Mouse (Mus musculus) embryonic facial prominence, embryonic 11.5 days (tissue): ENCODE measurements around the gene Lima1. TPM values are rescaled to one million over a fixed set of nuclear protein-coding genes. Genes with fewer than 3 reads are reported as not detected.

Experiments used
- ATAC-seq: fragments of 200-750 bp; cut with Nextera tagmentation; replicated peaks from 2 replicates; pipeline ENCODE4 v1.8.0; 2017; ENCODE audit warnings: low read depth; ENCODE audit not compliant: insufficient number of reproducible peaks, low FRiP score, low TSS enrichment
- DNase-seq: peaks from one replicate; pipeline ENCODE4 v3.0.0-alpha.2; 2015; ENCODE audit warnings: low spot score
- H3K27ac ChIP-seq: fragments of 300-500 bp; sonication (generic); replicated peaks from 2 replicates; pipeline ENCODE4 v1.5.1; 2014; ENCODE audit warnings: mild to moderate bottlenecking, low read depth, low read length, control low read depth
- H3K27me3 ChIP-seq: fragments of 300-500 bp; sonication (generic); 2 replicates; pipeline ENCODE4 v1.6.1; 2014; ENCODE audit warnings: mild to moderate bottlenecking, low read length, moderate library complexity, mixed read lengths; ENCODE audit not compliant: control insufficient read depth, insufficient read depth
- H3K36me3 ChIP-seq: fragments of 300-500 bp; sonication (generic); replicated peaks from 2 replicates; pipeline ENCODE4 v1.6.1; 2014; ENCODE audit warnings: low read depth, mild to moderate bottlenecking, low read length, moderate library complexity, mixed read lengths; ENCODE audit not compliant: control insufficient read depth, insufficient read depth
- H3K4me1 ChIP-seq: fragments of 300-500 bp; sonication (generic); 2 replicates; pipeline ENCODE4 v1.6.1; 2014; ENCODE audit warnings: low read length, mixed read lengths; ENCODE audit not compliant: control insufficient read depth, insufficient read depth
- H3K4me2 ChIP-seq: fragments of 300-500 bp; sonication (generic); 2 replicates; pipeline ENCODE4 v1.6.1; 2014; ENCODE audit warnings: low read depth, mild to moderate bottlenecking, control low read depth, low read length, moderate library complexity
- H3K4me3 ChIP-seq: fragments of 300-500 bp; sonication (generic); 2 replicates; pipeline ENCODE4 v1.5.1; 2014; ENCODE audit warnings: low read depth, low read length, control low read depth
- H3K9ac ChIP-seq: fragments of 300-500 bp; sonication (generic); replicated peaks from 2 replicates; pipeline ENCODE4 v1.6.1; 2014; ENCODE audit warnings: mild to moderate bottlenecking, control low read depth, low read length
- H3K9me3 ChIP-seq: fragments of 300-500 bp; sonication (generic); replicated peaks from 2 replicates; pipeline ENCODE4 v1.6.1; 2016; ENCODE audit warnings: mild to moderate bottlenecking, low read length, inconsistent platforms, mixed read lengths; ENCODE audit not compliant: control insufficient read depth
- WGBS: fragments of 180-500 bp; shearing (Covaris S2); extraction: QIAGEN DNeasy Blood & Tissue Kit; methylation state at CpG from one replicate; pipeline ENCODE4 v1.1.7; 2014; 5-methylcytosine and 5-hydroxymethylcytosine counted together
- polyA plus RNA-seq: library from polyadenylated mRNA; unstranded; fragments of >200 nt; fragmentation: Nextera tagmentation; extraction: Ambion mirVana; gene quantifications from 2 replicates; pipeline ENCODE4 v1.2.1, GENCODE M21; 2014

Lima1 gene
- polyA plus RNA-seq, 1 experiment from 2014 or later, result 80.8 TPM

- H3K4me2 ChIP-seq, result no peak overlapping the region
- no peaks in the 10 kb centered on the region for H3K9me3 ChIP-seq
- no peak overlapping the region for H3K9ac ChIP-seq
- no peaks in the 10 kb centered on the region for H3K36me3 ChIP-seq
- H3K27me3 ChIP-seq, result no peaks in the 10 kb centered on the region
- no peak overlapping the region for H3K4me3 ChIP-seq
- no peaks in the 10 kb centered on the region for H3K4me1 ChIP-seq
- no peak for ATAC-seq
- no peak for DNase-seq
- 90% methylated on average over 20 of the region's 20 CpGs for WGBS
- H3K27ac ChIP-seq, result no peak overlapping the region
Measured at GRCm38 (mm10) chr15:99865494-99865941, 9.7 kb downstream of the Lima1 start.

GRCm38 (mm10) chr15:99865046-99865445 is 10.2 kb downstream of the Lima1 start:
- H3K27me3 ChIP-seq, result no peaks in the 10 kb centered on the region
- no peak overlapping the region for H3K9ac ChIP-seq
- no peak overlapping the region for H3K4me2 ChIP-seq
- DNase-seq, result no peak
- 86% methylated on average over 7 of the region's 7 CpGs for WGBS
- H3K27ac ChIP-seq, result no peak overlapping the region
- no peak for ATAC-seq
- H3K4me3 ChIP-seq, result no peak overlapping the region
- no peaks in the 10 kb centered on the region for H3K4me1 ChIP-seq
- H3K36me3 ChIP-seq, result no peaks in the 10 kb centered on the region
- no peaks in the 10 kb centered on the region for H3K9me3 ChIP-seq

GRCm38 (mm10) chr15:99863786-99864185 is 11.5 kb downstream of the Lima1 start:
- 93% methylated on average over 8 of the region's 8 CpGs for WGBS
- H3K9ac ChIP-seq, result no peak overlapping the region
- ATAC-seq, result no peak

GRCm38 (mm10) chr15:99863358-99863757 is 11.9 kb downstream of the Lima1 start:
- no peaks in the 10 kb centered on the region for H3K9me3 ChIP-seq
- H3K4me3 ChIP-seq, result no peak overlapping the region
- DNase-seq (no peak), ATAC-seq (no peak)
- no peaks in the 10 kb centered on the region for H3K4me1 ChIP-seq
- no peaks in the 10 kb centered on the region for H3K36me3 ChIP-seq
- H3K4me2 ChIP-seq, result no peak overlapping the region
- H3K27me3 ChIP-seq, result no peaks in the 10 kb centered on the region
- no peak overlapping the region for H3K27ac ChIP-seq
- 95% methylated on average over 6 of the region's 6 CpGs for WGBS
- H3K9ac ChIP-seq, result no peak overlapping the region

More at GRCm38 (mm10) chr15:99863786-99864185, 11.5 kb downstream of the Lima1 start:
- H3K4me3 ChIP-seq, result no peak overlapping the region
- no peak for DNase-seq
- no peaks in the 10 kb centered on the region for H3K27me3 ChIP-seq
- H3K36me3 ChIP-seq, result no peaks in the 10 kb centered on the region
- no peak overlapping the region for H3K27ac ChIP-seq
- no peak overlapping the region for H3K4me2 ChIP-seq
- H3K9me3 ChIP-seq, result no peaks in the 10 kb centered on the region
- H3K4me1 ChIP-seq, result no peaks in the 10 kb centered on the region

- Histone ChIP-seq H3K9ac (no peak overlapping the region), H3K27me3 (no peaks in the 10 kb centered on the region), H3K4me3 (no peak overlapping the region), H3K27ac (no peak overlapping the region), H3K4me2 (no peak overlapping the region), H3K36me3 (no peaks in the 10 kb centered on the region), H3K4me1 (no peaks in the 10 kb centered on the region), H3K9me3 (no peaks in the 10 kb centered on the region)
- no peak for ATAC-seq
- WGBS, result 67% methylated on average over 11 of the region's 11 CpGs
- DNase-seq, result no peak
Measured at GRCm38 (mm10) chr15:99862473-99862872, 12.8 kb downstream of the Lima1 start.

GRCm38 (mm10) chr15:99861955-99862354 is 13.3 kb downstream of the Lima1 start:
- peak; percentile 51 for DNase-seq
- Histone ChIP-seq H3K27me3 (no peaks in the 10 kb centered on the region), H3K9ac (no peak overlapping the region), H3K4me2 (no peak overlapping the region), H3K9me3 (no peaks in the 10 kb centered on the region), H3K4me3 (no peak overlapping the region), H3K36me3 (no peaks in the 10 kb centered on the region), H3K27ac (no peak overlapping the region), H3K4me1 (no peaks in the 10 kb centered on the region)
- ATAC-seq, result no peak
- 49% methylated on average over 11 of the region's 11 CpGs for WGBS

- Histone ChIP-seq H3K27ac (no peak overlapping the region), H3K36me3 (no peaks in the 10 kb centered on the region), H3K4me1 (no peaks in the 10 kb centered on the region), H3K9ac (no peak overlapping the region), H3K4me2 (no peak overlapping the region), H3K4me3 (no peak overlapping the region), H3K9me3 (no peaks in the 10 kb centered on the region), H3K27me3 (no peaks in the 10 kb centered on the region)
- no peak for ATAC-seq
- no peak for DNase-seq
- WGBS, result 78% methylated on average over 6 of the region's 6 CpGs
Measured at GRCm38 (mm10) chr15:99861536-99861935, 13.7 kb downstream of the Lima1 start.

GRCm38 (mm10) chr15:99859644-99860392 is 15.4 kb downstream of the Lima1 start:
- no peak overlapping the region for H3K27ac ChIP-seq
- H3K9ac ChIP-seq, result no peak overlapping the region
- no peaks in the 10 kb centered on the region for H3K9me3 ChIP-seq
- ATAC-seq (no peak), DNase-seq (no peak)
- 53% methylated on average over 9 of the region's 9 CpGs for WGBS
- no peak overlapping the region for H3K4me3 ChIP-seq
- H3K4me2 ChIP-seq, result no peak overlapping the region
- H3K4me1 ChIP-seq, result no peaks in the 10 kb centered on the region
- no peaks in the 10 kb centered on the region for H3K27me3 ChIP-seq
- H3K36me3 ChIP-seq, result no peaks in the 10 kb centered on the region
